Mouse (Mus musculus): ENCODE results near the gene Zfp710. TPM values are rescaled to one million over a fixed set of nuclear protein-coding genes. Genes with fewer than 3 reads are reported as not detected.

Zfp710 gene
- 62.4 and 62.9 TPM in 2 replicates for polyA plus RNA-seq (2012; rRNA removed)

DNA sequence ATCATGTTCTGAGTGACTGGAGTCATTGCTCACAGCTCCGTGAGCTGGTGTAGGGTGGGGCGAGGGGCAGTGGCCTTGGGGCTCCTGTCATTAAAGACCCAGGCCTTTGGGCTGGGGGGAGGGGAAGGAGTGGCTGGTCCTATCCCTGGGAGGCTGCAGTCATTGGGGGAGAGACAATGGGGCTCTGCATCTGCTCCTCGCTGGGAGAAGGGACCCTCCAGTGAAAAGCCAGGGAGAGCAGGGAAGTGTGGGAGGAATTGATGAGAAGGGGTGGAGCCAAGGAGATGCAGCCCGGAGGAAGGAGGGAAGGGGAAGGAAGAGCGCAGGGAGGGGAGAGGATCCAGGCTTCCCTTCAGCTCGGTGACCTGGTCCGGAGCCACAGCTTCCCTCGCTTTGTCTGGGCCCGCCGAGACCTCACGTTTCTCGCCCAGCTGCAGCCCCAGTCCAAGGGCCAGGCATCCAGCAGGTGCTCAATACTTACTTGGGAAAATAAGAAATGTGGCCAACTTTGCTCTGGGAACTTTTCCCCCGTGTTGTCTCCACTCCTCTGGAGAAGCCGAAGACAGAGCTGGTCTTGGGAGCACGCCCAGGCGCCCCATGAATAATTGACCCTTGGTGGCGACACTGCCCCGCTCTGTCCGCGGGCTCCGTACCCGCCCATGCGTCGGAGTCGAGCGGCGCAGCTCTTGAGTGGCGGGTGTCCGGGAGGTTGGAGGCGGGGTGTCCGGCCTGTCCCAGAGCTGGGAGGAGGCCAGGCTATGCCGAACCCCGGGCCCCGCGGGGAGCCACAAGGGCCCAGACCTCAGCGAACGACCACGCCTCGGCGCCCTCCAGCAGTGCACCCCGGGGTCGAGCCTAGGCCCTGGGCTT, at the start of gene Zfp710:
TSS of gene Zfp710 (plus strand) at position 294 of the 870 bp plus-strand sequence.

DNA sequence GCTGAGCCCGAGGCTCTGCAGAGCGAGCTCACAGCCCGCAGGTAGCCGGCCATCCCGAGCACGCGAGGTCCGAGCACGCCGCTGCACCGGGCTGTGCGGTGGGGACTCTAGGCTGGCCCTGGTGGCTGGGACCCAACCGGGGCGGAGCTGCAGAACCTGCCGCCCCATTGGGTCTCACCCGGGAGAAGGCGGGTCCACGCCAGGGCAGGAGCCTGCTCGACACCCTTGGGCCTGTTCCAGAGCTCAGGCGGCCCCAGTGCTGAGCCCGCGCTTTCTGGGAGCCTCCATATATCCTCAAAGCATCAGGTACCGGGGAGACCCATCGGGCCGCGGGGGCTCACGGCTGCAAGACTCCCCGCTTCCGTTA, 90.6 kb downstream of the Zfp710 start, which contains the start of gene Idh2:
TSS of gene Idh2 (minus strand) at position 169 of the 367 bp plus-strand sequence.

Other genes starting within 250 kb of the Zfp710 start
- gene Mesp1, start 231.0 kb upstream of the Zfp710 start, polyA plus RNA-seq (2012; rRNA removed): 0.26 and 0.29 TPM in 2 replicates
- gene Mesp2, start 214.1 kb upstream of the Zfp710 start, polyA plus RNA-seq (2012; rRNA removed): 0.80 and 0.98 TPM in 2 replicates
- 21.2 and 22.2 TPM in 2 replicates for gene Anpep, start 163.8 kb upstream of the Zfp710 start, polyA plus RNA-seq (2012; rRNA removed)
- gene Ap3s2, start 104.2 kb upstream of the Zfp710 start, polyA plus RNA-seq (2012; rRNA removed): 11.7 and 11.9 TPM in 2 replicates
- 21.7 and 22.6 TPM in 2 replicates for gene Arpin, start 89.5 kb upstream of the Zfp710 start, polyA plus RNA-seq (2012; rRNA removed)
- gene Idh2, start 90.6 kb downstream of the Zfp710 start, polyA plus RNA-seq (2012; rRNA removed): 128 and 134 TPM in 2 replicates
- 61.9 and 68.4 TPM in 2 replicates for gene Sema4b, start 162.0 kb downstream of the Zfp710 start, polyA plus RNA-seq (2012; rRNA removed)
- gene Cib1, start 208.0 kb downstream of the Zfp710 start, polyA plus RNA-seq (2012; rRNA removed): 415 and 484 TPM in 2 replicates
- 5.0 and 5.1 TPM in 2 replicates for gene Gdpgp1, start 208.1 kb downstream of the Zfp710 start, polyA plus RNA-seq (2012; rRNA removed)
- gene Ttll13, start 221.6 kb downstream of the Zfp710 start, polyA plus RNA-seq (2012; rRNA removed): 0.19 and 0.22 TPM in 2 replicates
- gene Ngrn, start 236.4 kb downstream of the Zfp710 start, polyA plus RNA-seq (2012; rRNA removed): 18.6 and 21.8 TPM in 2 replicates
- 11.4 and 12.8 TPM in 2 replicates for gene Vps33b, start 244.8 kb downstream of the Zfp710 start, polyA plus RNA-seq (2012; rRNA removed)